Mouse (Mus musculus): ENCODE data around the gene Tubb2b. TPM values are rescaled to one million over a fixed set of nuclear protein-coding genes. Genes with fewer than 3 reads are reported as not detected.

Gene Tubb2b
- polyA plus RNA-seq, 1 experiment from 2014 or later = 31.3 TPM

DNA sequence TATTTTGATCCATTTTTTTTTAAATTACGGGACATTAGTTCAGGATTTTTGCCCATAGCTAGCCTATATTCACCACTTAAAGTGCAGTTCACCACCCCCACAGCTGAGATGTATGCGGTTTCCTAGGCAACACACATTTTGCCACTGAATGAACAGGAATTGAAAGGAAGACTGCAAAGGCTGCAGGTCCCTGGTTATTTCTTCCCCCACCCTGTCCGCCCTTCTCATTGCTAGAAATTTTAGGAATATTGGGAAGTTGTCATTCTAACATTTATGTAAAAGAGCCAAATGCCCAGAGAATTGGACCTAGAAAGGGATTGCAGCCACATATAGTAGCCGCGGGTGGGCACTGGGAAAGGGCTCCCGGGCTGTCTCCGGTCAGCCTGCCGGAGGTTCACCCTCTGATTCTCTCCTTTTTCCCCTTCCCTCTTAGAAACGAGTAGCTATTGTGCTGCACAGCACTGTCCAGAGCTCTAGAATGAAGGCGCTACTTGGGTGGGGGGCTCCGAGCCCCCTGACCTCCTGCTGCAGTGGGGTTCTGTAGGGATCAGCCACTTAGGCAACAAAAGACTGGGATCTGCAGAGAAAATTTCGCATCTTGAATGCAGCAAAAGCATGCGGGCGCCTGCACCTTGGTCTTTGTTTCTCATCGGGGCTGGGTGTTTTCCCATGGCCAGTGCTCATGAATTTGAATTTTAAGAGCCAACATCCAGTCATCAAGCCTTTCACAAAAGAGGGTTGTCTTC lies 3.2 kb upstream of the Tubb2b start:
- no peak overlapping the region for H3K9ac ChIP-seq

GRCm38 (mm10) chr13:34132875-34133274 lies 2.6 kb upstream of the Tubb2b start:
- 45% methylated on average over 6 of the region's 6 CpGs for WGBS
- ATAC-seq (ENCODE audit: insufficient read depth, low FRiP score, low read depth) = no peak
- H3K4me2 ChIP-seq = no peak overlapping the region

More for the DNA sequence above, 3.2 kb upstream of the Tubb2b start:
- Histone ChIP-seq H3K4me1 (peaks cover 25% of the 10 kb centered on the region), H3K36me3 (no peaks in the 10 kb centered on the region), H3K27ac (no peak overlapping the region), H3K4me3 (replicated peaks) (no peak overlapping the region), H3K27me3 (replicated peaks) (peaks cover 10% of the 10 kb centered on the region), H3K4me2 (peak overlapping the region; percentile 22; the same call in 1 of the 2 replicates), H3K9me3 (no peaks in the 10 kb centered on the region)
- 23% methylated on average over 15 of the region's 15 CpGs for WGBS
- ATAC-seq (ENCODE audit: insufficient read depth, low FRiP score, low read depth) = no peak

DNA sequence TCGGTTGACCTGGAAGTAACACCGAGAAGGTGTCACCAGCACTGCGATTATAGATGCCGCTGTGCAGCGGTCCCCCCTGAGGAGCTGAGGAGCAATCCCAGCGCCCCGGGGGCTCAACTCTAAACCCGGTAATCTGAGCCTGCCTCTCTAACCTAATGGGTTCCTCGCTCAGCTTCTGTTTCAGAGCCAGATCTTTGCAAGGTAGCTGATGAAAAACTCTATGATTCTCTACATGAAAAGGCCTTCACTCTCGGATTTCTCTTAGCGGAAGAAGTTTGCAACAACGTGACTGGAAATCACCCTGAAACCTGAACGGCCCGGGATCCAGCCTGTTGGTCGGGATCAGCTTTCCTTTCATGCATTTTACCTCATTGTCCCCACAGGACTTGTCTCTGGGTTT lies 2.0 kb upstream of the Tubb2b start:
- 14% methylated on average over 15 of the region's 15 CpGs for WGBS
- Histone ChIP-seq H3K4me3 (replicated peaks) (0 out of 2 replicates have a peak overlapping the region, but pooled peaks have one; percentile 2), H3K27ac (no peak overlapping the region)

More at GRCm38 (mm10) chr13:34132875-34133274, 2.6 kb upstream of the Tubb2b start:
- Histone ChIP-seq H3K9me3 (no peaks in the 10 kb centered on the region), H3K4me3 (replicated peaks) (no peak overlapping the region), H3K36me3 (no peaks in the 10 kb centered on the region), H3K27ac (no peak overlapping the region), H3K27me3 (replicated peaks) (peaks cover 10% of the 10 kb centered on the region), H3K9ac (no peak overlapping the region), H3K4me1 (peaks cover 25% of the 10 kb centered on the region)

DNA sequence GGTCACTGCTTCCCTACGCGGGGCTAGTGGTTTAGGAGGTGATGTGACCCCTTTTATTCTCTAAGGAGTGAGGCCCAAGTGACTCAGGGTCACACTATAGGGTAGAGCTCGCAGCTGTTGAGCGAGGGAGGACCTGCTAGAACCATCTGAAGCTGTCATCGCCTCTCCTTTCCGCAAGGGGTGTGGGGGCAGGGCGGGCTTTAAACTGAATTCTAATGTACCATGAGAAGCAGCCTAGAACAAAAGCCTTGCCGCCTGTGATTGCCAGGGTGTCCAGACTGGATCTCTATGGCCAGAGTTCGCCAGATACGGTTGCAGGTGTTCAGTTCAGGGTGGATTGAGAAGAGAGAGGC lies 1.4 kb upstream of the Tubb2b start:
- Histone ChIP-seq H3K36me3 (no peaks in the 10 kb centered on the region), H3K4me1 (peaks cover 25% of the 10 kb centered on the region), H3K4me2 (peak overlapping the region; percentile 86), H3K27me3 (replicated peaks) (peaks cover 10% of the 10 kb centered on the region), H3K27ac (peak overlapping the region; percentile 53; the same call in 1 of the 2 replicates), H3K4me3 (replicated peaks) (peak overlapping the region; percentile 63), H3K9ac (peak overlapping the region; percentile 2; the same call in 1 of the 2 replicates), H3K9me3 (no peaks in the 10 kb centered on the region)
- 7% methylated on average over 10 of the region's 10 CpGs for WGBS
- no peak for ATAC-seq (ENCODE audit: insufficient read depth, low FRiP score, low read depth)

More for the DNA sequence above, 2.0 kb upstream of the Tubb2b start:
- peak overlapping the region; percentile 86 for H3K4me2 ChIP-seq
- no peaks in the 10 kb centered on the region for H3K9me3 ChIP-seq
- H3K4me1 ChIP-seq = peaks cover 25% of the 10 kb centered on the region
- H3K9ac ChIP-seq = no peak overlapping the region
- ATAC-seq (ENCODE audit: insufficient read depth, low FRiP score, low read depth) = no peak
- H3K27me3 ChIP-seq (replicated peaks) = peaks cover 10% of the 10 kb centered on the region
- H3K36me3 ChIP-seq = no peaks in the 10 kb centered on the region

DNA sequence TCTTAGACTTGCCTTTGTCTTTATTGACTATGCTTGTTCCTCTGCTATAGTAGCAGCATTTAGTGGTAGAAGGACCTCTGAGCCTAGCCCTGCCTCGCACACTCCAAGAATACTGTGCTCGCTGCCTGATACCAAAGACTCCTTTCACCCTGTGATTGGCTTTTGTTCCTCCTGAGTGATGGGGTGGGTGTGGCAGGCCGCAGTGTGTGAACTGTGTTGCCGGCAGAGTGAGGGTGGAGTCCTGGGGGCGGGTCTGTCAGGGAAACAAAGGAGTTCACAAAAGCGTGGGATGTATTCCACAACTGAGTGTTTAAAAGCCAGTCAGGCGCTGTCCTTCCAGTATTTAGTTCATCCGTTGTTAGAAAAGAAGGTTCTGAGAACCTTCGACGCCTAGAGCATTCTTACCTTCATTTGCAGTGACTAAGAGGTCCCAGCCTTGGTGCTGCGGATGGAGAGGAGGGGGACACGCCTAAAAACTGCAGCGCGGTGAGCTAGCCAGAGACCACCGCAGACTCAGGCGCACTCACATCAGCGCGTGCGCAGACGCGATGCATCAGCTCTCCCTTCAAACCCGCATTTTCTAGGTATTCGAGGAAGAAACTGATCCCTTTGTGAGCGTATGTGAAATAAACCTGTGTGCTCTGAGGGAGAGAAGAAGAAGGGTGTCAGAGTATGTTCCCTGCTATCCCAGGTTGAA lies 893 bp upstream of the Tubb2b start:
- peak overlapping the region; percentile 63 for H3K4me3 ChIP-seq (replicated peaks)
- peak overlapping the region; percentile 2; the same call in 1 of the 2 replicates for H3K9ac ChIP-seq
- ATAC-seq (ENCODE audit: insufficient read depth, low FRiP score, low read depth) = peak; percentile 23; the same call in 1 of the 2 replicates
- H3K4me1 ChIP-seq = peaks cover 25% of the 10 kb centered on the region
- no peaks in the 10 kb centered on the region for H3K9me3 ChIP-seq
- under 1% methylated on average over 24 of the region's 24 CpGs for WGBS
- H3K27me3 ChIP-seq (replicated peaks) = peaks cover 10% of the 10 kb centered on the region
- H3K27ac ChIP-seq = peak overlapping the region; percentile 53; the same call in 1 of the 2 replicates
- H3K4me2 ChIP-seq = peak overlapping the region; percentile 86
- H3K36me3 ChIP-seq = no peaks in the 10 kb centered on the region

- Histone ChIP-seq H3K27me3 (replicated peaks) (peaks cover 10% of the 10 kb centered on the region), H3K4me1 (peaks cover 25% of the 10 kb centered on the region), H3K9ac (peak overlapping the region; percentile 18; the same call in 1 of the 2 replicates), H3K4me2 (peak overlapping the region; percentile 86), H3K9me3 (no peaks in the 10 kb centered on the region), H3K36me3 (no peaks in the 10 kb centered on the region), H3K4me3 (replicated peaks) (peak overlapping the region; percentile 63), H3K27ac (peak overlapping the region; percentile 55)
- peak; percentile 28 for ATAC-seq (ENCODE audit: insufficient read depth, low FRiP score, low read depth)
- WGBS = under 1% methylated on average over 31 of the region's 31 CpGs
Measured at GRCm38 (mm10) chr13:34129485-34130225, 611 bp downstream of the Tubb2b start.

- no peaks in the 10 kb centered on the region for H3K9me3 ChIP-seq
- H3K4me3 ChIP-seq (replicated peaks) = peak overlapping the region; percentile 63; the same call in 1 of the 2 replicates
- H3K4me2 ChIP-seq = peak overlapping the region; percentile 86; the same call in 1 of the 2 replicates
- H3K27me3 ChIP-seq (replicated peaks) = peaks cover 10% of the 10 kb centered on the region
- no peak overlapping the region for H3K9ac ChIP-seq
- ATAC-seq (ENCODE audit: insufficient read depth, low FRiP score, low read depth) = no peak
- 81% methylated on average over 9 of the region's 9 CpGs for WGBS
- H3K36me3 ChIP-seq = no peaks in the 10 kb centered on the region
- H3K4me1 ChIP-seq = peaks cover 25% of the 10 kb centered on the region
- H3K27ac ChIP-seq = no peak overlapping the region
Measured at GRCm38 (mm10) chr13:34128276-34129114, 1.8 kb downstream of the Tubb2b start.

DNA sequence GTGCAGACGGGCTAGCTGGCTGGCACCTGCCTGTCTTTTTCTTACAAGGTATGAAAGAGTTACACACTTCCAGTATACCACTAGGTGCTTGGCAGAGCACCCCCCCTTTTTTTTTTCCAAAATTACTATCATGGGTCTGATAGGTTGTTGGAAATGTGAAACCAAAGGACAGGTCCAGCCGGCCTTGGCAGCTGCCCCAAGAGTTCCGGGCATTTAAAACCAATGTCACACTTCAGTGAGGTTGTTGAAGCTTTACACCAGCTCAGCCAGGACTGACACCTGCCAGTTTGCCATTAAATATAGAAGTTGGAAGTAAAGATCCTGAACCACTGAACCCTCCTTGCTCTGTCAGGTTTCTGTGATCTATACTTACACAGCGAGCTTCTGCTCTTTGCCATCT lies 4.6 kb downstream of the Tubb2b start:
- no peak overlapping the region for H3K27ac ChIP-seq
- no peaks in the 10 kb centered on the region for H3K36me3 ChIP-seq
- H3K4me2 ChIP-seq = no peak overlapping the region
- peaks cover 8% of the 10 kb centered on the region for H3K4me1 ChIP-seq
- H3K9ac ChIP-seq = no peak overlapping the region
- no peaks in the 10 kb centered on the region for H3K9me3 ChIP-seq
- 78% methylated on average over 4 of the region's 4 CpGs for WGBS
- ATAC-seq (ENCODE audit: insufficient read depth, low FRiP score, low read depth) = no peak
- H3K27me3 ChIP-seq (replicated peaks) = no peaks in the 10 kb centered on the region
- no peak overlapping the region for H3K4me3 ChIP-seq (replicated peaks)

DNA sequence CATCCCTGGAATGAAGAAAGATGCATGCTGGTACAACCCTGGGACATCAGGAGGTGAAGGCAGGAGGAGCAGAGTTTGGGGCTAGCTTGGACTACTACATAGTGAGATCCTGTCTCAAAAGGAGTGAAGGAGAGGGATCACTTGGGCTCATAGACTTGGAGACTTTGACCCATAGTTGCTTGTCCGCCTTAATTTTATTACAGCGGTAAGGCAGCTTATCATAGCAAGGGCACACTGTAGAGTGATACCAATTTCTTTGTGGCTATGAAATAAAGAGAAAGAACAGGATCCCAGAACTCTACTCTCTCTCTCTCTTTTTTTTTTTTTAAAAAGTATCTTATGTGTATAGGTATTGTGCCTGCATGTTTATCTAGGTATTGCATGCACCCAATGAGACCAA lies 9.7 kb downstream of the Tubb2b start:
- H3K9me3 ChIP-seq = no peaks in the 10 kb centered on the region
- H3K27me3 ChIP-seq (replicated peaks) = no peaks in the 10 kb centered on the region
- ATAC-seq (ENCODE audit: insufficient read depth, low FRiP score, low read depth) = no peak
- 95% methylated on average over 2 of the region's 2 CpGs for WGBS
- no peak overlapping the region for H3K4me3 ChIP-seq (replicated peaks)
- no peaks in the 10 kb centered on the region for H3K4me1 ChIP-seq
- H3K36me3 ChIP-seq = no peaks in the 10 kb centered on the region
- H3K4me2 ChIP-seq = no peak overlapping the region
- no peak overlapping the region for H3K27ac ChIP-seq
- H3K9ac ChIP-seq = no peak overlapping the region

DNA sequence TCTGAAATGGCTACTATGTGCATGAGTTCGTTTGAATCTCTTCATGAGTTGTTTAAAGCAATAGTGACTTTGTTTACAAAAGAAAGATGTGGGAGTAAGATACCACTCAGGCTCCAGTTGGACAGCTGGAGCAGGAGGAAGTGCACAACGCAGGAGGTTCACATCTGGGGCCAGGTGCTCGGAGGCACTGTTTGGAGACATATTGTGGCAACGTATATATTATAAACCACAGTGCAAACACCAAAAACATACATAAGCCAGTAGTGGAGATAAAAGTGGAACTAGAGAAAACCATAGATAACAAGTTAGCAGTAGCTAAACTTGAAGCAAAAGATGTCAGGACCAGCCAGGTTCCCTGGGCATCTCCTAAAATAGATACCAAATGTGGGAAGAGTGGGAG lies 10.9 kb downstream of the Tubb2b start:
- no peaks in the 10 kb centered on the region for H3K36me3 ChIP-seq
- 18% methylated on average over 4 of the region's 4 CpGs for WGBS
- no peak overlapping the region for H3K27ac ChIP-seq
- no peak for ATAC-seq (ENCODE audit: insufficient read depth, low FRiP score, low read depth)
- no peak overlapping the region for H3K4me2 ChIP-seq
- H3K4me3 ChIP-seq (replicated peaks) = no peak overlapping the region
- H3K4me1 ChIP-seq = no peaks in the 10 kb centered on the region
- H3K27me3 ChIP-seq (replicated peaks) = no peaks in the 10 kb centered on the region
- H3K9me3 ChIP-seq = no peaks in the 10 kb centered on the region
- no peak overlapping the region for H3K9ac ChIP-seq

DNA sequence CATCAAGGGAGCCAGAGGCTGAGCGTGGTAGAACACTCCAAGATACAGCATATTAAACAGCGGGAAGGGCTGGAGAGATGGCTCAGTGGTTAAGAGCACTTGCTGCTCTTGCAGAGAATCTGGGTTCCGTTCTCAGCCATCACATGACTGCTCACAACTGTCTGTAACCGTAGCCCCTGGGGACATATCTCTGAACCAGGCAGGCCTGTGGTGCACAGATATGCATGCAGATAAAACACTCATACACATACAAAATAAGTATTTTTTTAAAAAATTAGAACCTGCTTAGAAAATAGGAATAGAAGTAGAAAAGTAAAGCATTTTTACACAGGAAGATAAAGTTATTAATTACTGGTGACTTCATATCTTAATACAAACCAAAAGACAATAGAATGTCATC lies 11.4 kb downstream of the Tubb2b start:
- Histone ChIP-seq H3K9me3 (no peaks in the 10 kb centered on the region), H3K9ac (no peak overlapping the region), H3K4me1 (no peaks in the 10 kb centered on the region), H3K36me3 (no peaks in the 10 kb centered on the region), H3K4me3 (replicated peaks) (no peak overlapping the region), H3K27me3 (replicated peaks) (no peaks in the 10 kb centered on the region), H3K4me2 (no peak overlapping the region), H3K27ac (no peak overlapping the region)
- 74% methylated on average over 4 of the region's 4 CpGs for WGBS
- no peak for ATAC-seq (ENCODE audit: insufficient read depth, low FRiP score, low read depth)

Measured in stomach, embryonic 15.5 days (tissue).